Comparison of ENCODE assay signal across 25 mouse cellular contexts in genomic region chr1:135639093-135639492, GRCm38 (mm10).
"Had no signal": no experiment of that assay in that cellular context is flagged by ENCODE, and none has a peak within 500 bp of the region (broad histone marks: within the 10 kb centered on the region; RNA-seq: fewer than 3 reads in every experiment).

No protein-coding gene starts in this region.

- H3K4me3 ChIP-seq: heart, adult 2 months; heart, embryonic 13.5 days; heart, embryonic 15.5 days; hindbrain, embryonic 13.5 days; intestine, embryonic 15.5 days; layer of hippocampus, adult 2 months; limb, embryonic 10.5 days; limb, embryonic 12.5 days; liver, embryonic 13.5 days; liver, embryonic 15.5 days had no signal

- H3K9ac ChIP-seq: heart, embryonic 13.5 days; heart, embryonic 15.5 days; hindbrain, embryonic 13.5 days; intestine, embryonic 15.5 days; limb, embryonic 12.5 days; liver, embryonic 13.5 days; liver, embryonic 15.5 days had no signal

- H3K4me1 ChIP-seq: intestine, embryonic 15.5 days; liver, embryonic 15.5 days had no signal

- H3K4me2 ChIP-seq: heart, embryonic 11.5 days; heart, embryonic 13.5 days; heart, embryonic 15.5 days; hindbrain, embryonic 13.5 days; intestine, embryonic 15.5 days; limb, embryonic 12.5 days; liver, embryonic 11.5 days; liver, embryonic 13.5 days; liver, embryonic 15.5 days had no signal

- H3K9me3 ChIP-seq: heart, embryonic 13.5 days; heart, embryonic 15.5 days; hindbrain, embryonic 13.5 days; intestine, embryonic 15.5 days; limb, embryonic 10.5 days; liver, embryonic 13.5 days; liver, embryonic 15.5 days had no signal

- ATAC-seq: hindbrain, embryonic 16.5 days; inflammation-experienced regulatory T-cells, adult 6 months; intestine, embryonic 15.5 days; intestine, postnatal 0 days had no signal

- H3K27ac ChIP-seq: heart, adult 2 months; heart, embryonic 13.5 days; heart, embryonic 15.5 days; intestine, embryonic 15.5 days; layer of hippocampus, adult 2 months; limb, embryonic 10.5 days; limb, embryonic 12.5 days; liver, embryonic 13.5 days; liver, embryonic 15.5 days had no signal

- H3K36me3 ChIP-seq: heart, embryonic 13.5 days; heart, embryonic 15.5 days; hindbrain, embryonic 13.5 days; intestine, embryonic 15.5 days; limb, embryonic 10.5 days; limb, embryonic 12.5 days; liver, embryonic 13.5 days; liver, embryonic 15.5 days had no signal

- H3K27me3 ChIP-seq: heart, embryonic 13.5 days; heart, embryonic 15.5 days; hindbrain, embryonic 13.5 days; intestine, embryonic 15.5 days; limb, embryonic 12.5 days; liver, embryonic 13.5 days; liver, embryonic 15.5 days had no signal

- DNase-seq: gastrocnemius, postnatal 14 days; gastrocnemius, postnatal 36 days; heart, postnatal 14 days; heart, postnatal 36 days; kidney, adult 18-20 months; kidney, adult 8-10 months; kidney, postnatal 10 days; kidney, postnatal 25 days; kidney, postnatal 4 days; liver; liver, embryonic 13.5 days had no signal
